Mouse (Mus musculus) left cerebral cortex, adult 2 months (tissue): ENCODE measurements around the gene Zdhhc6. TPM values are rescaled to one million over a fixed set of nuclear protein-coding genes. Genes with fewer than 3 reads are reported as not detected.
A peak's percentile ranks its signal among the peaks of the same experiment; 100 is the strongest.

ENCODE experiments used
- DNase-seq, 2 experiments: peaks; one replicate each; pipeline ENCODE4 v3.0.0; 2021 to 2022; ENCODE audit warnings: low spot score in 2 of 2, mixed read lengths in 1 of 2; ENCODE audit errors: extremely low spot score in 1 of 2
- H3K27ac ChIP-seq: fragments of 200-600 bp; 2 replicates; pipeline ENCODE4 v1.8.1; 2022
- H3K4me3 ChIP-seq: fragments of 200-600 bp; 2 replicates; pipeline ENCODE4 v1.8.1; 2022
- CTCF ChIP-seq: fragments of 200-600 bp; IDR thresholded peaks from 2 replicates; pipeline ENCODE4 v1.8.1; 2022; ENCODE audit warnings: antibody characterized with exemption, mild to moderate bottlenecking, moderate library complexity
- intact Hi-C: fragments of 180-260 bp; cut with DNase I; formaldehyde crosslinking; loops from one replicate; pipeline ENCODE4 v1.15.1; 2025
- long read RNA-seq, 2 experiments: library from polyadenylated mRNA; stranded (forward); transcript quantifications; one replicate each; pipeline ENCODE4 v2.0.0; 2021; ENCODE audit warnings: borderline mapping rate in 2 of 2
- total RNA-seq, 2 experiments: library from RNA; stranded (reverse); gene quantifications; 2 replicates each; pipeline ENCODE4 v1.2.3; 2021

The Zdhhc6 gene
- total RNA-seq, result 10 to 100 TPM; 26.3 to 28.9 TPM
- long read RNA-seq, experiment 1, transcript Zdhhc6-207 (11 exons, 2,168 nt), result major isoform, 32 of 48 reads
- long read RNA-seq, experiment 1, partial matches to known transcripts, result 1 of 48 reads
- long read RNA-seq, experiment 1, other reads (novel, unspliced or antisense), result 14 of 48 reads
- long read RNA-seq, experiment 2, transcript Zdhhc6-207 (11 exons, 2,168 nt), result major isoform, 25 of 42 reads
- long read RNA-seq, experiment 2, partial matches to known transcripts, result 3 of 42 reads
- long read RNA-seq, experiment 2, other reads (novel, unspliced or antisense), result 14 of 42 reads

DNA sequence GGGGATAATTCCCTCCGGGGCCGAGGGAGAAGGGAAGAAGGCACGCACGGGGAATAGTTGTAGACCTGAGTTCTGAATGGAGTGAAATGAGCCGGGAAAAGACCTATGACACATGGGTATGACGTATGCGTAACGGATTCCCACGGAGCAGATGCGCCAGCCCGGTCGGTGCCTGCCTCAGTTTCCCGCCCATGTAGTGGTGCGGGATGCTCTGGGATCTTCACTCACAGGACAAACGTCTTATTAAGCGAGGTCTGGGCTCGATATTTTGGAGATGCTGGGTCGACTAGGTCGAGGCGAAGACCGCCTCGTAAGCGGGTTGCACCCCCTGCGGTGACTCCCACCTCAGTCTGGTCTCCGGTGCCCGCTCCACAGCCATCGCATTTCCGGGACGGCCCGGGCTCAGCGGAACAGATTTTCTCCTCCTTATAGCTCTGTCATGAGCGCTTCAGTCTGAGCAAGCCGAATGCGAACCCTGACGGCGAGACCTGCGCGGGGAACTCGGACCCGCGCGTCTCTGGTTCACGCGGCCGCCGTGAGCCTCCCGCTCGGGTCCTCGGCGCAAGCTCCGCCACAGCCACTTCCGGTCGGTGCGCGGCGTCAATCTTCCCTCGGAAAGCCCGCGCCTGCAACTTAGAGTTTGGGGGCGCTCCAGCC is at the start of gene Zdhhc6:
TSS of gene Zdhhc6 (minus strand) at position 581 of the 657 bp plus-strand sequence.
- peak; percentile 84 to 85 for DNase-seq
- peak within 1 kb of the TSS; percentile 90 for H3K27ac ChIP-seq
- TF ChIP-seq CTCF, result no peak
- H3K4me3 ChIP-seq, result peak within 1 kb of the TSS; percentile 100
- intact Hi-C loops, result loop anchor here (5.0 kb wide), 1 partner anchor 218 kb away; no protein-coding TSS in a partner anchor

DNA sequence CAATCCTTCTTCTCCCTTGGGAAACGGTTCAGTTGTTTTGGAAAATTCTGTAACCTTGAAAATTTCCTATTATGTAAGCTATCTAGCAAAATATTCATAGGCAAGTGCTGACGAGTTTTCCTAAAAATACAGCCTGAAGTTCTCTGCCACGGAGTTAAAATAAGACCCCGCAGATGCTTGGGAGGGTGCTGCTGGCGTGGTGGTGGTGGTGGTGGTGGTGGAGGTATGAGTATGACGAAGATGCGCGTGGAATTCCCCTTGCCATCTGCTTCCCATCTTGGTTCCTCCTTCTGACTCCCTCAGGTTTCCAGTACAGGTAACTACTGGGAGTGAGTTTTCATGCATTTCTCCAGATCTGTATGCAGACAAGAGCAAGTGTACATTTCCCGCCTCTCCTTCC is 46.8 kb upstream of the Zdhhc6 start:
- peak; percentile 33 to 43 for DNase-seq
- intact Hi-C loops, result loop anchor here (1.0 to 10.0 kb wide), 2 partner anchors 60 to 162 kb away; no protein-coding TSS in a partner anchor
- no peak for TF ChIP-seq CTCF
- peak overlapping the region; percentile 74 for H3K27ac ChIP-seq
- H3K4me3 ChIP-seq, result no peak overlapping the region

DNA sequence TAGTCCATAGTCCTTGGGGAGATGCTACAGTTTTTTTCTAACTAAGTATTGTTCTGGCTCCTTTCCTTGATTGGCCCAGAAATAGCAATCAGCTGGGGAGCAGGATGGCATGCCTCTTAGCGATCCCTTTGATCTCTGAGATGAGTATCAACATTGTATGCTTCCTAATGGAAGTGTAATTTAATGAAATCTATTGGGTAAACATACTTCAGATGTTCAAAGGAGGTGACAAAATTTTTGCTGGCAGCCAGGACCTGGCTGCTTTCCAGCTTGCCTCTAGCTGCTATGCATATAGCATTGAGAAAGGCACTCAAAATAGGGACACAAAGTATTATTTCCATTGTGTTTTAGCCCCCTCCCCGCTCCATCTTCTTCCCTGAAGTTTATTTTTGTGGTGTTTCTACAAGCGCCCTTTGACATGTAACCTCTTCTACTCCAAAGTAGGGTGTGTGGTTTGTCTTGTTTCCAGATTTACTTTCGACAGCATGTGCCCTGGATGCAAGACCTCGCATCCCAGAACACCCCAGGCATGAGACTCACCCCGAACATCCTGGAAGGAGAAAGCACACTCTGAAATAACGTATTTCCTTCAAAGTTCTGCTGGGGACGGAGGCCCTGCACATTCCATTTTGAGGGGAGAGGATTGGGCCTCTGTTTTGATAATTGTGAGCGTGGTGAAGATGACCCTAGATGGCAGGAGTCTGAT is 35.0 kb upstream of the Zdhhc6 start:
- intact Hi-C loops, result no loop called here
- Histone ChIP-seq H3K4me3 (no peak overlapping the region), H3K27ac (no peak overlapping the region)
- TF ChIP-seq CTCF, result no peak
- DNase-seq, result no peak

DNA sequence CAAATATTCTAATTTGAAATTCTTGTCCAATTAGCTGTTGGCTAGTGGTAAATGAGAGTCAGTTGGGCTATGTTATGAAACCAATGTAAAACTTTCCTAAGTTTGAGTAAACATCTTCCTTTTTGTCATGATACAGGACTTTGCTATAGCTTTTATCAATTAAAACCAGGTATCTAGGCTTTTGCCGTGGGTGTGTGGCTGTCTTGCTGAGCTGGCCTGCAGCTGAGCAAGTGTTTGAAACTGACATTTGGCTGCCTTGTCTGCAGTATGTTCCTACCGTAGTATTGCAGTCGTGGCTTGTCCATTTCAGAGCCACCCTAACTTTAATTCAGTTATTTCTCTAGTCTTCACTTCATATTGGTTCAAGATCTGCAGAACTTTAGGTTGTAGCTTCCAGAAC is 32.4 kb upstream of the Zdhhc6 start:
- intact Hi-C loops, result no loop called here
- no peak for DNase-seq
- TF ChIP-seq CTCF, result no peak
- Histone ChIP-seq H3K4me3 (no peak overlapping the region), H3K27ac (no peak overlapping the region)

DNA sequence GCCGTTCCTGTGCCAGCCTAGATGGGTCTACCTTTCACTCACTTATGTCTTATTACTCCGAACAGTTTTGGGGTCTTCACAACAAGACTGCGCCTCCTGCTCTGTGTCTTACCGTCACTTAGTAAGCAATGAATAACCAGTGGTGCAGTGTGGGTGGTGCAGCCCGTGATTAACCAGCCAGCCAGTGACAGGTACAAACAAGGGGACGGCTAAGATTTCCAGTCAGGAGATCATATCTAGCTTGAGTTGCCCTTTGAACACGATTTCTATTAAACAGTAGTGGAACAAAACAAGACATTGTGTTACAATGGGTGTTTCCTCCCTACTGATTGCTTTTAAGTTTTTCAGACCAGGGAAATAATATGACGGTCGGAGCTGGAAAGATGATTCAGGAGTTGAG is 27.4 kb upstream of the Zdhhc6 start:
- Histone ChIP-seq H3K4me3 (no peak overlapping the region), H3K27ac (no peak overlapping the region)
- DNase-seq, result no peak
- intact Hi-C loops, result no loop called here
- TF ChIP-seq CTCF, result no peak

DNA sequence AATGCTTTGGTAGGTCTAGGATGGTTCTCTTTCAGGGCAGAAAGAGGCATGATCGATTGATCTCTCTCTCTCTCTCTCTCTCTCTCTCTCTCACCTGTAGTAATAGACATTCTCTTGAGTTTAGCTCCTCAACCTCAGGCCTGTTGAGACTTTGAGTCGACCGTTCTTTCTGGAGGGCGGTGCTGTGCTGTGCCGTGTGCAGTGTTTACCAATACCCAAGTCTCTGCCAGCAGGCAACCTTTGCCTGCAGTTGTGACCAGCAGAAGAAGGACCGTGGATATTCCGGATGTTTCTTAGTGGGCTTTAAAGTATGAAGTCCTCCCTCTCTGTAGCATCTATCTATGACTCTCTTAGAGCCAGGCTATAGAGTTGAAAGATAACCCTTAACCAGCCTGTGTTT is 26.6 kb upstream of the Zdhhc6 start:
- DNase-seq, result no peak
- Histone ChIP-seq H3K27ac (no peak overlapping the region), H3K4me3 (no peak overlapping the region)
- no peak for TF ChIP-seq CTCF
- intact Hi-C loops, result no loop called here

DNA sequence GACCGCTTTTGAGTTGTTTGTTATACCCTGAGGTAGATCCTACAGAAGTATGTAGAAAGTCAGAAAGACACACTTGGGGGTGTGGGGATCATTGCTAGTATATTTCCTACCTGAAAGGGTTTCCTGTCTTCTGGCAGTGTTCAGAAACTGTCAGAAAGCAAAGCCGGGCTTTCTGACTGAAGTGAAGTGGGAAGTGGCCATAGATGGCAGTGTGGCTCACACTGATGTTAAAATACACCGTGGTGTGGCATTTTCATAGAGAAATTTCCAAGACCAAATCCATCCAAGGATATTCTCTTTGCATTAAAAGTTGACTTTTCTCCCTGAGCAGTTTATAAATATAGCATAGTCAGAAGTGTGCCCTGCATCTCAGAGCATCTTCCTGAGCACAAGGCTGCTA is 25.5 kb upstream of the Zdhhc6 start:
- no peak overlapping the region for H3K4me3 ChIP-seq
- peak; percentile 45 for TF ChIP-seq CTCF
- intact Hi-C loops, result no loop called here
- no peak for DNase-seq
- H3K27ac ChIP-seq, result no peak overlapping the region

DNA sequence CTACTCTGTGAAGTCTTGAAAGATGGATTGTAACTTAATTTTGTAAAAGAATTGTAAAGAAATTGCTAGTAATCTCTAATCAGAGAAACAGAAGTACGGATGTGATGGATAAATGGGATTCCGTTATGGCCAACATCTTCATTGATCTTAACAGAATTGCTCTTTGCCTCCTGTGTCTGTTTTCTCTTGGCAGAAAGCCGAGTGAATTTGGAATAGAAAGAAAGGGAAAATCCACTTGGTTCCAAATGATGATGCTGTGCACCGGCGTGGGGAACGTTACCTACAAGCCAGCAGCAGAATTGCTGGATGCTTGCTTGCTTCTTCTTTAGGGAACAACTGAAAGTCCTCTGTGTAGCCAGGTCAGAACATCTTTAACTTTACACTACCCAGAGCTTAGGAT is 24.7 kb upstream of the Zdhhc6 start:
- Histone ChIP-seq H3K4me3 (no peak overlapping the region), H3K27ac (no peak overlapping the region)
- no peak for TF ChIP-seq CTCF
- intact Hi-C loops, result no loop called here
- no peak for DNase-seq

DNA sequence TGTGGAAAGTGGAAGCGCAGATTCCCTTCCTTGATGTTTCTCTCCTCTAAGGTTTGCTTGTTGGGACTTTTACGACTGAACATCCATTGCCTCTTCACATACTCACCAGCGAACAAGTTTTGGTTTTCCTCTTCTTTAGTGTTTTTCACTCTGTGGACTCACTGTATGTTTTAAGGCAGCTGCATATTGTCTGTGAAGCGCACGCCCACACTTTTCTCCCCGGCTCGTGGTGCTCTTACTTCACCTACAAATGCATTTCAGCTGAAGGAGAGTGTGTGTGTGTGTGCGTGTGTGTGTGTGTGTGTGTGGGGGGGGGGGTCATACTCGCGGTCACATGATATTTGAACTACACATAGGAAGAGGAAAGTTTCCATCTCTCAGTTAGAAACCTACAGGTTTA is 21.8 kb upstream of the Zdhhc6 start:
- DNase-seq, result no peak
- intact Hi-C loops, result loop anchor here (1.0 to 5.0 kb wide), 5 partner anchors 85 to 957 kb away; no protein-coding TSS in a partner anchor
- Histone ChIP-seq H3K4me3 (no peak overlapping the region), H3K27ac (no peak overlapping the region)
- no peak for TF ChIP-seq CTCF

DNA sequence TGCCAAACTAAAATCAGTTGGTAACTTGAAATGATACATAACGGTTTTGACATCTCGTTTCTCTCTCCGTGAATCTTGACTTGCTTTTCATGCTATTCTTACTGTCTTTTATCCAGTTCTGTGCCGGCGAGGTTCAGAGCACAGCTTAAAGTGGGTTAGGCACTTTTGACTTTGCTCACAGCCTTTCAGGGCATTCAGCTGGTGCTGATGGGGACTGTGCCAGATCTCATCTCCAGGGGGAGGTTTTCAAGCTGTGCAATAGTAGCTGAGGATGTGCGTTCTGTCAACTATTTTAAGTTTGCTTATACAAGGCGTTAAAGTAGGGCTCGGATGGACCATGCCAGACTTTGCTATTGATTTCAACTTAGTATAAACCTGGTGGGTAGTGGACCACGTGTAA is 21.2 kb upstream of the Zdhhc6 start:
- no peak for TF ChIP-seq CTCF
- Histone ChIP-seq H3K27ac (no peak overlapping the region), H3K4me3 (no peak overlapping the region)
- DNase-seq, result no peak
- intact Hi-C loops, result loop anchor here (1.0 to 5.0 kb wide), 5 partner anchors 85 to 958 kb away; no protein-coding TSS in a partner anchor

DNA sequence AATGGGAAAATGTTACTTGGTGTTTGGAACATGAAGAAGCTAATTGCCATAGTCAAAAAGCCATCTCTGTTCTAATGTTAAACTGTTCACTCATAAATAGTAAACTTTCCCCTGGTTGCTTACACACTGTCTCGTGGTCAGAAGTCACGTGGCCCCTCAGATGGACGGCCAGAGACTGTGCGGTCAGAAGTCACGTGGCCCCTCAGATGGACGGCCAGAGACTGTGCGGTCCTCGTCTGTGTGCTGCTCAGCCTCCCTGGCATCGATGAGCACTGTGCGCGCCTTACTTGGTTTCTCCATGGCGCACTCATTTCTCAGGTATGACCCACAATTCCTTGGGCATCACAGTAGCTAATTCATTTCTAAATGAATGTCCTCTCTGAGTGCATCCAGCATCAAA is 20.6 kb upstream of the Zdhhc6 start:
- no peak for DNase-seq
- no peak overlapping the region for H3K27ac ChIP-seq
- TF ChIP-seq CTCF, result no peak
- H3K4me3 ChIP-seq, result no peak overlapping the region
- intact Hi-C loops, result loop anchor here (1.0 to 5.0 kb wide), 5 partner anchors 86 to 958 kb away; no protein-coding TSS in a partner anchor

DNA sequence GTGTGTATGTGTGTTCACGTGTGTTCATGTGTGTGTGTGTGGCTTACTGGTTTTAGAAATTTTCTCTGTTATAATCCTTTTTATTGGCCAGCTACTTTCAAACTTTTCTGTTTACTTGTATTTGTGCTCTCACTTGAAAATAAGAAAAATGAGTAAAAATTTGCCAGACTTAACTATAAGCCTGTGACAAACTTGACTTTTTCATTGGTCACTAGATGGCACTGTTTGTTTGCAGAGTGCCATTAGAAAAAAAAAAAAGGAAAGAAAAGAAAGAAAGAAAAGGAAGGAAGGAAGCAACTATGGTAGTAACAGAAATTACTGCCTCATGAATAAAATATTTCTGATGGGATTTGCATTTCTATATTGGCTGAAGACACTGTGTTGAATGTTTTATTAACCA is 20.0 kb upstream of the Zdhhc6 start:
- Histone ChIP-seq H3K4me3 (no peak overlapping the region), H3K27ac (no peak overlapping the region)
- intact Hi-C loops, result loop anchor here (1.0 to 5.0 kb wide), 5 partner anchors 86 to 959 kb away; no protein-coding TSS in a partner anchor
- peak; percentile 78 for TF ChIP-seq CTCF
- no peak for DNase-seq
